Mouse (Mus musculus): Measurements from ENCODE around the gene Triml2. TPM values are rescaled to one million over a fixed set of nuclear protein-coding genes. Genes with fewer than 3 reads are reported as not detected.

Gene Triml2
- total and polyA plus RNA-seq, 2 experiments from 2014 or later, result not detected

DNA sequence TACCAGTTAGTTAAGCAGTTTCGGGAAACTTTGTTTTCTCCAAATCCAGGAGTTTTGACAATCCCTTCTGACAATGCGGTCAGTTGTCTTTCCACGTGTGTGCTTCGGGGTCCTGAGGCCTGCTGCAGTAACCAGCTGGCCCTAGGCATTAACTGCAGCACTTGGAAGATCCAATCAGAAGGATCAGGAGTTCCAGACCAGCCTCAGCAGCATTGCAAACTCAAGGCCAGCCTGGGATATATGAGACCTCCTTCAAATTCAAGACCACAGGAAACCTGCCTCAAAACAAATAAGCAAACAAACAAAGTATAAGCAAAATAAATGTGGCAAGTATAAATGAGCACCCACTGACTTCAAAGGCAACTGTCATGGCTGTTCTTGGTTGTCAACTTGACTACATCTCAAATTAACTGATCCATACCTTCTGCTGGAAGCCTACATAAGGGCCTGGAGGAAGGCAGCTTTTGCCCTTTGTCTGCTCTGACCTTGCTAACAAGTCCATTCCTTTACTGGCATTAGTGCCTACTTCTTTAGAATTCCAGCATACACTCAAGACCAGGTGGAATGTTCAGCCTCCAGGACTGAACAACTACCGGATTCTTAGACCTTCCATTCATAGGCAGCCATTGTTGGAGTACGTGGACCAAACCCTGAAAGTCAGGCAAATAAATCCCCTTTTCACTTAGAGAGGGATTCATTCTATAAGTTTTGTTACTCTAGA lies 3.4 kb upstream of the Triml2 start:
- 90% methylated on average over 6 of the region's 6 CpGs for WGBS
- no peaks in the 10 kb centered on the region for H3K4me1 ChIP-seq (ENCODE audit: insufficient read depth, low read length)
- H3K36me3 ChIP-seq (ENCODE audit: insufficient read depth, low read length), result no peaks in the 10 kb centered on the region
- H3K27me3 ChIP-seq (ENCODE audit: insufficient read depth, low read length), result no peaks in the 10 kb centered on the region
- ATAC-seq (no peak), DNase-seq (ENCODE audit: low spot score) (no peak)
- no peak for TF ChIP-seq CTCF (IDR thresholded peaks at IDR 0.05; ENCODE audit: low read depth)
- no peak overlapping the region for H3K27ac ChIP-seq
- no peak overlapping the region for H3K4me3 ChIP-seq (ENCODE audit: low read length)
- no peak overlapping the region for H3K4me2 ChIP-seq (ENCODE audit: low read depth, low read length)
- peaks cover 4% of the 10 kb centered on the region; the same call in 1 of the 2 replicates for H3K9me3 ChIP-seq (ENCODE audit: low read length)
- no peak overlapping the region for H3K9ac ChIP-seq (replicated peaks; ENCODE audit: low read length)

GRCm38 (mm10) chr8:43178263-43178662 lies 2.1 kb upstream of the Triml2 start:
- Histone ChIP-seq H3K9me3 (ENCODE audit: low read length) (peaks cover under 1% of the 10 kb centered on the region; the same call in 1 of the 2 replicates), H3K27ac (no peak overlapping the region), H3K9ac (replicated peaks; ENCODE audit: low read length) (no peak overlapping the region), H3K4me3 (ENCODE audit: low read length) (no peak overlapping the region), H3K36me3 (ENCODE audit: insufficient read depth, low read length) (no peaks in the 10 kb centered on the region), H3K27me3 (ENCODE audit: insufficient read depth, low read length) (no peaks in the 10 kb centered on the region), H3K4me2 (ENCODE audit: low read depth, low read length) (no peak overlapping the region), H3K4me1 (ENCODE audit: insufficient read depth, low read length) (no peaks in the 10 kb centered on the region)
- no peak for DNase-seq (ENCODE audit: low spot score)
- no peak for TF ChIP-seq CTCF (IDR thresholded peaks at IDR 0.05; ENCODE audit: low read depth)
- no peak for ATAC-seq
- WGBS, result 50% methylated on average over 3 of the region's 3 CpGs

GRCm38 (mm10) chr8:43179189-43179588 lies 1.2 kb upstream of the Triml2 start:
- no peak for DNase-seq (ENCODE audit: low spot score)
- H3K27me3 ChIP-seq (ENCODE audit: insufficient read depth, low read length), result no peaks in the 10 kb centered on the region
- 58% methylated on average over 4 of the region's 4 CpGs for WGBS
- H3K4me2 ChIP-seq (ENCODE audit: low read depth, low read length), result no peak overlapping the region
- no peak for ATAC-seq
- H3K27ac ChIP-seq, result no peak overlapping the region
- H3K4me3 ChIP-seq (ENCODE audit: low read length), result no peak overlapping the region
- H3K9me3 ChIP-seq (ENCODE audit: low read length), result no peaks in the 10 kb centered on the region
- no peaks in the 10 kb centered on the region for H3K4me1 ChIP-seq (ENCODE audit: insufficient read depth, low read length)
- H3K9ac ChIP-seq (replicated peaks; ENCODE audit: low read length), result no peak overlapping the region
- no peak for TF ChIP-seq CTCF (IDR thresholded peaks at IDR 0.05; ENCODE audit: low read depth)
- no peaks in the 10 kb centered on the region for H3K36me3 ChIP-seq (ENCODE audit: insufficient read depth, low read length)

DNA sequence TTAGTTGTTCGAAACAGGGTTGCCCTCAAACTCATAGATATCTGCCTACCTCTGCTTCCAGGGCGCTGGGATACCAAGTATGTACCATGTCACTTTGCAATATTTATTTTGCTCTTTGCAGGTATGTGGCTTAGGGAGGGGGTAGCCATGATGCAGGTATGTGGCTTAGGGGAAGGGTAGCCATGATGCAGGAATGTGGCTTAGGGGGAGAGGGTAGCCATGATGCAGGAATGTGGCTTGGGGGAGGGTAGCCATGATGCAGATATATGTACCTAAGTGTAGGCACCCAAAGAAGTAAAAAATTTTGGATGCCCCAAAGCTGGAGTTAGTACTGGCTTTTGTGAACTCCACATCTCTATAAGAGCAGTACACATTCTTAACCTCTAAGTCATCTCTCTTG lies 1.9 kb downstream of the Triml2 start:
- ATAC-seq, result no peak
- DNase-seq (ENCODE audit: low spot score), result no peak
- no peaks in the 10 kb centered on the region for H3K4me1 ChIP-seq (ENCODE audit: insufficient read depth, low read length)
- no peak overlapping the region for H3K27ac ChIP-seq
- TF ChIP-seq CTCF (IDR thresholded peaks at IDR 0.05; ENCODE audit: low read depth), result no peak
- no peaks in the 10 kb centered on the region for H3K27me3 ChIP-seq (ENCODE audit: insufficient read depth, low read length)
- no peak overlapping the region for H3K4me3 ChIP-seq (ENCODE audit: low read length)
- no peak overlapping the region for H3K9ac ChIP-seq (replicated peaks; ENCODE audit: low read length)
- H3K9me3 ChIP-seq (ENCODE audit: low read length), result no peaks in the 10 kb centered on the region
- 91% methylated on average over 2 of the region's 2 CpGs for WGBS
- H3K4me2 ChIP-seq (ENCODE audit: low read depth, low read length), result no peak overlapping the region
- no peaks in the 10 kb centered on the region for H3K36me3 ChIP-seq (ENCODE audit: insufficient read depth, low read length)

DNA sequence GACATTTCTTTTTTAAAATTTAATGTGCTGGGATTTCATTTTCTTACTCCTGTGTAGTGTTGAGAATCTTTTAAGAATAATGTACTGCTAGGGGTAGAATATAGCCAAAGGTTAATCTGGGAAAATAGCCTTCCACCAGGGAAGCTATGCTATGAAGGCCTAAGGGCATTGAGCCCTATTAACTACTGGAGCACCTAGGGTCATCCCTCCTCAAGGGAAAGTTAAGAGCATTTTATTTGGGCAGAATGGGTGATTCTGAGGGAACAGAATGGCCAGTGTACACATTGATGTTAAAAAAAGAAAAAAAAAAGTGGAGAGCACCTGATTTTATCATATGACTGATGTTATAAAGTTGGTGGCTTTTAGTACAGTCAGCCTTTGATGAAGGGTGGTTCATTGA lies 35.2 kb downstream of the Triml2 start:
- Histone ChIP-seq H3K4me2 (ENCODE audit: low read depth, low read length) (no peak overlapping the region), H3K27me3 (ENCODE audit: insufficient read depth, low read length) (no peaks in the 10 kb centered on the region), H3K4me1 (ENCODE audit: insufficient read depth, low read length) (no peaks in the 10 kb centered on the region), H3K9me3 (ENCODE audit: low read length) (no peaks in the 10 kb centered on the region), H3K27ac (no peak overlapping the region), H3K9ac (replicated peaks; ENCODE audit: low read length) (no peak overlapping the region), H3K36me3 (ENCODE audit: insufficient read depth, low read length) (no peaks in the 10 kb centered on the region), H3K4me3 (ENCODE audit: low read length) (no peak overlapping the region)
- no peak for TF ChIP-seq CTCF (IDR thresholded peaks at IDR 0.05; ENCODE audit: low read depth)
- no peak for DNase-seq (ENCODE audit: low spot score)
- ATAC-seq, result no peak

GRCm38 (mm10) chr8:43243326-43243725 lies 63.0 kb downstream of the Triml2 start:
- no peak for ATAC-seq
- no peaks in the 10 kb centered on the region for H3K4me1 ChIP-seq (ENCODE audit: insufficient read depth, low read length)
- no peak overlapping the region for H3K4me2 ChIP-seq (ENCODE audit: low read depth, low read length)
- no peaks in the 10 kb centered on the region for H3K36me3 ChIP-seq (ENCODE audit: insufficient read depth, low read length)
- H3K4me3 ChIP-seq (ENCODE audit: low read length), result no peak overlapping the region
- TF ChIP-seq CTCF (IDR thresholded peaks at IDR 0.05; ENCODE audit: low read depth), result no peak
- WGBS, result 56% methylated on average over 3 of the region's 3 CpGs
- H3K27ac ChIP-seq, result no peak overlapping the region
- no peaks in the 10 kb centered on the region for H3K27me3 ChIP-seq (ENCODE audit: insufficient read depth, low read length)
- no peak overlapping the region for H3K9ac ChIP-seq (replicated peaks; ENCODE audit: low read length)
- DNase-seq (ENCODE audit: low spot score), result no peak
- no peaks in the 10 kb centered on the region for H3K9me3 ChIP-seq (ENCODE audit: low read length)

Other genes with a start within 250 kb of the Triml2 start
- not detected in 2 replicates for gene Triml1, start 39.1 kb upstream of the Triml2 start, total RNA-seq (2014; rRNA removed)
- not detected in 2 replicates for gene Triml1, start 39.1 kb upstream of the Triml2 start, polyA plus RNA-seq (2015; fragmentation: Nextera tagmentation; extraction: Ambion mirVana)
- gene Zfp42, start 126.4 kb downstream of the Triml2 start, total RNA-seq (2014; rRNA removed), result not detected in 2 replicates
- gene Zfp42, start 126.4 kb downstream of the Triml2 start, polyA plus RNA-seq (2015; fragmentation: Nextera tagmentation; extraction: Ambion mirVana), result not detected in 2 replicates